Mouse (Mus musculus): ENCODE results near the gene Scgb1b30. TPM values are rescaled to one million over a fixed set of nuclear protein-coding genes. Genes with fewer than 3 reads are reported as not detected.

Gene Scgb1b30
- total RNA-seq, 4 experiments from 2014 or later = not detected

Other genes with a start within 250 kb of the Scgb1b30 start
- gene Scgb2b26, start 150.4 kb upstream of the Scgb1b30 start, total RNA-seq (2022) = not detected
- not detected for gene Scgb2b27, start 81.5 kb upstream of the Scgb1b30 start, total RNA-seq (2022)
- not detected for gene Scgb1b27, start 73.9 kb upstream of the Scgb1b30 start, total RNA-seq (2022)
- gene Wtip, start 37.8 kb downstream of the Scgb1b30 start, total RNA-seq (2022) = 10 to 100 TPM; 12.5 to 15.4 (median 13.7) TPM
- gene Uba2, start 74.2 kb downstream of the Scgb1b30 start, total RNA-seq (2022) = 10 to 100 TPM; 81.8 to 91.5 (median 88.2) TPM
- 10 to 100 TPM; 22.8 to 28.3 (median 24.4) TPM for gene Pdcd2l, start 101.2 kb downstream of the Scgb1b30 start, total RNA-seq (2022)
- gene Gpi1, start 134.9 kb downstream of the Scgb1b30 start, total RNA-seq (2022) = 100 to 1,000 TPM; 765 to 848 (median 808) TPM
- gene Gm6096, start 155.6 kb downstream of the Scgb1b30 start, total RNA-seq (2022) = not detected
- gene 4931406P16Rik, start 218.1 kb downstream of the Scgb1b30 start, total RNA-seq (2022) = 10 to 100 TPM; 41.2 to 45.6 (median 41.6) TPM